Mouse (Mus musculus): ENCODE measurements around the gene Gm28035. TPM values are rescaled to one million over a fixed set of nuclear protein-coding genes. Genes with fewer than 3 reads are reported as not detected.
A peak's percentile ranks its signal among the peaks of the same experiment; 100 is the strongest.

Gene Gm28035
- total RNA-seq, 2 experiments from 2014 or later, result 1.4 to 2.3 TPM

GRCm38 (mm10) chr2:30261064-30261736 lies 20.8 kb downstream of the Gm28035 start:
- no peak for DNase-seq (ENCODE audit: low spot score in 2 of 2)

GRCm38 (mm10) chr2:30261921-30262839 lies 21.8 kb downstream of the Gm28035 start:
- DNase-seq (ENCODE audit: low spot score in 2 of 2), result no peak

GRCm38 (mm10) chr2:30262840-30263441 lies 22.6 kb downstream of the Gm28035 start:
- DNase-seq (ENCODE audit: low spot score in 2 of 2), result no peak

- no peak for DNase-seq (ENCODE audit: low spot score in 2 of 2)
Observed at GRCm38 (mm10) chr2:30263811-30264210, 23.4 kb downstream of the Gm28035 start.

- DNase-seq (ENCODE audit: low spot score in 2 of 2), result no peak
Observed at GRCm38 (mm10) chr2:30264671-30265519, 24.5 kb downstream of the Gm28035 start.

GRCm38 (mm10) chr2:30265767-30266253 lies 25.4 kb downstream of the Gm28035 start, which contains the start of gene Phyhd1:
Gene Phyhd1, plus strand, starts transcription at chr2:30266203.
- DNase-seq (ENCODE audit: low spot score in 2 of 2), result peak in 1 of 2 experiments; percentile 55

GRCm38 (mm10) chr2:30266392-30266941 lies 26.1 kb downstream of the Gm28035 start:
- DNase-seq (ENCODE audit: low spot score in 2 of 2), result peak; percentile 54 to 62

GRCm38 (mm10) chr2:30267466-30267865 lies 27.1 kb downstream of the Gm28035 start:
- DNase-seq (ENCODE audit: low spot score in 2 of 2), result no peak

GRCm38 (mm10) chr2:30268371-30268770 lies 28.0 kb downstream of the Gm28035 start:
- no peak for DNase-seq (ENCODE audit: low spot score in 2 of 2)

GRCm38 (mm10) chr2:30269241-30269990 lies 29.0 kb downstream of the Gm28035 start:
- DNase-seq (ENCODE audit: low spot score in 2 of 2), result no peak

GRCm38 (mm10) chr2:30270134-30270533 lies 29.8 kb downstream of the Gm28035 start:
- DNase-seq (ENCODE audit: low spot score in 2 of 2), result peak in 1 of 2 experiments; percentile 59

GRCm38 (mm10) chr2:30280743-30281142 lies 40.4 kb downstream of the Gm28035 start, which contains the start of gene Gm28038:
Gene Gm28038, plus strand, starts transcription at chr2:30281043.
- DNase-seq (ENCODE audit: low spot score in 2 of 2), result no peak

- DNase-seq (ENCODE audit: low spot score in 2 of 2), result no peak
Observed at GRCm38 (mm10) chr2:30281651-30282050, 41.3 kb downstream of the Gm28035 start.

- no peak for DNase-seq (ENCODE audit: low spot score in 2 of 2)
Observed at GRCm38 (mm10) chr2:30283193-30283592, 42.8 kb downstream of the Gm28035 start.

GRCm38 (mm10) chr2:30285004-30285403 lies 44.6 kb downstream of the Gm28035 start:
- no peak for DNase-seq (ENCODE audit: low spot score in 2 of 2)

GRCm38 (mm10) chr2:30285416-30286181 lies 45.2 kb downstream of the Gm28035 start:
- DNase-seq (ENCODE audit: low spot score in 2 of 2), result no peak

- peak; percentile 98 to 99 for DNase-seq (ENCODE audit: low spot score in 2 of 2)
Observed at GRCm38 (mm10) chr2:30286192-30287026, 46.0 kb downstream of the Gm28035 start, which contains the start of the genes Dolk and Nup188. Gene Dolk, minus strand, starts transcription at chr2:30286334. Gene Nup188, plus strand, starts transcription at chr2:30286397.

GRCm38 (mm10) chr2:30287027-30287373 lies 46.6 kb downstream of the Gm28035 start:
- DNase-seq (ENCODE audit: low spot score in 2 of 2), result no peak
